15 mouse cellular contexts compared by ENCODE assay signal in genomic region chr12:16860533-16860932, GRCm38 (mm10).
"Had no signal": no experiment of that assay in that cellular context is flagged by ENCODE, and none has a peak within 500 bp of the region (broad histone marks: within the 10 kb centered on the region; RNA-seq: fewer than 3 reads in every experiment).

No protein-coding gene starts in this region.

- ATAC-seq: hindbrain, embryonic 16.5 days; liver, embryonic 12.5 days; midbrain, embryonic 15.5 days had no signal

- DNase-seq: kidney, adult 11 months; left cerebral cortex, postnatal 4 days; lung, postnatal 10 days; lung, postnatal 4 days; right cerebral cortex, adult 18-20 months; spleen, adult 18-20 months; thymus, adult 18-20 months; thymus, postnatal 14 days had no signal

- H3K9ac ChIP-seq: limb, embryonic 15.5 days; liver, embryonic 12.5 days; lung, embryonic 14.5 days; midbrain, embryonic 15.5 days; neural tube, embryonic 13.5 days had no signal

- H3K4me3 ChIP-seq: limb, embryonic 15.5 days; liver, embryonic 12.5 days; midbrain, embryonic 10.5 days; midbrain, embryonic 15.5 days; neural tube, embryonic 13.5 days had no signal

- H3K4me2 ChIP-seq: limb, embryonic 15.5 days; liver, embryonic 12.5 days; lung, embryonic 14.5 days; midbrain, embryonic 15.5 days; neural tube, embryonic 13.5 days had no signal

- H3K27me3 ChIP-seq: limb, embryonic 15.5 days; liver, embryonic 12.5 days; midbrain, embryonic 15.5 days; neural tube, embryonic 13.5 days had no signal

- H3K36me3 ChIP-seq: limb, embryonic 15.5 days; liver, embryonic 12.5 days; midbrain, embryonic 10.5 days; midbrain, embryonic 15.5 days; neural tube, embryonic 13.5 days had no signal

- H3K9me3 ChIP-seq: limb, embryonic 15.5 days; liver, embryonic 12.5 days; midbrain, embryonic 10.5 days; neural tube, embryonic 13.5 days had no signal

- H3K27ac ChIP-seq: limb, embryonic 15.5 days; liver, embryonic 12.5 days; midbrain, embryonic 10.5 days; midbrain, embryonic 15.5 days; neural tube, embryonic 13.5 days had no signal

- H3K4me1 ChIP-seq: liver, embryonic 12.5 days had no signal
